ENCODE assay signal across 8 mouse cellular contexts in the genomic region with DNA sequence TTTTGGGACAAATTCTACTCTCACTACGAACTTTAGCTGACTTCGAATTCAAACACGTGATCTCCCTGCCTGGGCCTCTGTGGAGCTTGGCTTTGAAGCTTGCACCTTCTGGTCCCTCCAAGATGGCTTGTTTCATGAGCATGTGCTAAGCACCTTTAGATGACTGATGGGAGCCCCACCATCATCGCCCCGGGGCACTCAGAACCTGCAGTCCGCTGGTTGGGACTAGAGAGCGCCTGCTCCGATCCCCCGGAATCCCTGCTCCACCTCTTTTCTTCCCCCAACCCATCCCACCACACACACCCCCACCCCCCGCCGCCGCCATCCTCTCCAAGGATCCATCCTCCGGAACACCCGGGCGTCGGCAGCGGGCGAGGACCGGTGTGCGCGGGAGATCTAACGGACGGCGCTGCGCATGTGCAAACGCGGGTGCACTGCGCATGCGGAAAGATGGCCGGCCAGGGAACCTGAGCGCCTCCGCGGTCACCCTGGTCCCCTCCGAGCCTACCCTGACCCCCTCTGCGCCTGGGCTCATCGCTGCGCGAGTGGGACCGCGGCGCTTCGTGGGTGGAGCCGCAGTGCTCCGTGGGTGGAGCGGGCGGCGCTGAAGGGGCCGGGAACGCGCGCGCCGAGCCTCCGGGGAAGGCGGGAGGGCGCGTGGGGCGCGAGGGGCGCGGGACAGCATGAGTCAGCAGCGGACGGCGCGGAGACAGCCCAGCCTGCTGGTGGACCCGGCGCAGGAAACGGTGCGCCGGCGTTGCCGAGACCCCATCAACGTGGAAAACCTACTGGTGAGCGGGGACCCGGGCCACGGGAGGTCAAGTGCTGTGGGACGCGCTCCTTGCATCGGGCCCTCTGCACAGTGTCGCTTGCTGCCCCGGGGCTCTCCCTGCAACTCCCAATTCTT. TPM values are rescaled to one million over a fixed set of nuclear protein-coding genes. Genes with fewer than 3 reads are reported as not detected.
DNase-seq lines count a peak whose midpoint lies in the region; ATAC-seq and TF ChIP-seq lines count a peak whose summit lies in the region.

TSS of gene E2f6 (plus strand) at position 439 of the 907 bp plus-strand sequence.

- peak within 1 kb of the TSS; percentile 81 for H3K9ac ChIP-seq in lung, embryonic 15.5 days

- peak within 1 kb of the TSS; percentile 76 for H3K4me3 ChIP-seq in G1E (ENCODE audit: low read depth, low read length)
- H3K4me3 ChIP-seq in cerebellum, adult 2 months (replicated peaks; ENCODE audit: insufficient read depth, low read depth, low read length), result peak within 1 kb of the TSS; percentile 78
- H3K4me3 ChIP-seq in lung, embryonic 15.5 days, result peak within 1 kb of the TSS; percentile 83
- H3K4me3 ChIP-seq in olfactory bulb, adult 2 months (ENCODE audit: insufficient read depth, low read depth, low read length), result peak within 1 kb of the TSS; percentile 97
- H3K4me3 ChIP-seq in thymus, adult 2 months (ENCODE audit: control insufficient read depth, insufficient read depth, low read length), result peak within 1 kb of the TSS; percentile 62

- peak within 1 kb of the TSS; percentile 89 for H3K27ac ChIP-seq in cerebellum, adult 2 months (ENCODE audit: insufficient read depth, low read length)
- peak within 1 kb of the TSS; percentile 56; the same call in 1 of the 2 replicates for H3K27ac ChIP-seq in lung, embryonic 15.5 days
- peak within 1 kb of the TSS; percentile 76; the same call in 1 of the 2 replicates for H3K27ac ChIP-seq in olfactory bulb, adult 2 months (ENCODE audit: insufficient read depth, low read depth, low read length)
- H3K27ac ChIP-seq in thymus, adult 2 months (ENCODE audit: control insufficient read depth, insufficient read depth, low read length), result no peak within 1 kb of the TSS

- 0 out of 2 replicates have a peak, but pooled peaks have one; percentile 24 for ATAC-seq in G1E (ENCODE audit: extremely low read depth, insufficient number of reproducible peaks, low FRiP score, poor library complexity, severe bottlenecking)
- peak; percentile 76 for ATAC-seq in lung, embryonic 15.5 days (ENCODE audit: borderline replicate concordance, extremely low read depth, low FRiP score, low TSS enrichment)

- TF ChIP-seq POLR2A in cerebellum, adult 2 months (IDR thresholded peaks at IDR 0.05; ENCODE audit: borderline replicate concordance, insufficient read depth, low read length), result peak; percentile 88
- TF ChIP-seq POLR2A in olfactory bulb, adult 2 months (IDR thresholded peaks at IDR 0.05; ENCODE audit: insufficient read depth, low read depth, low read length), result peak; percentile 84
- no peak for TF ChIP-seq POLR2A in thymus, adult 2 months (IDR thresholded peaks at IDR 0.05; ENCODE audit: control insufficient read depth, extremely low read depth, insufficient read depth, low read length, poor library complexity)

- H3K36me3 ChIP-seq in G1E (replicated peaks), result peaks cover 29% of the 10 kb centered on the region
- H3K36me3 ChIP-seq in lung, embryonic 15.5 days, result peaks cover 7% of the 10 kb centered on the region; the same call in 1 of the 2 replicates
- no peaks in the 10 kb centered on the region for H3K36me3 ChIP-seq in thymus, adult 2 months (ENCODE audit: control insufficient read depth, insufficient read depth, low read length)

- no peak for TF ChIP-seq CTCF in G1E (IDR thresholded peaks at IDR 0.05; ENCODE audit: low read depth, low read length)
- TF ChIP-seq CTCF in cerebellum, adult 2 months (IDR thresholded peaks at IDR 0.05; ENCODE audit: borderline replicate concordance, insufficient read depth, low read depth, low read length), result no peak
- TF ChIP-seq CTCF in olfactory bulb, adult 2 months (IDR thresholded peaks at IDR 0.05; ENCODE audit: insufficient read depth, low read depth, low read length), result no peak
- TF ChIP-seq CTCF in thymus, adult 2 months (IDR thresholded peaks at IDR 0.05; ENCODE audit: borderline replicate concordance, control insufficient read depth, extremely low read depth, insufficient read depth, low read length, poor library complexity), result peak; percentile 48; the same call in 1 of the 2 replicates

- WGBS in cerebellum, adult 2 months, result 4% methylated on average over 81 of the region's 81 CpGs
- 5% methylated on average over 81 of the region's 81 CpGs for WGBS in lung, embryonic 15.5 days
- 5% methylated on average over 81 of the region's 81 CpGs for WGBS in olfactory bulb, adult 2 months
- 7% methylated on average over 81 of the region's 81 CpGs for WGBS in thymus, adult 2 months

- H3K9me3 ChIP-seq in G1E (replicated peaks), result no peaks in the 10 kb centered on the region
- H3K9me3 ChIP-seq in lung, embryonic 15.5 days, result no peaks in the 10 kb centered on the region

- peaks cover 22% of the 10 kb centered on the region for H3K4me1 ChIP-seq in G1E (ENCODE audit: insufficient read depth, low read depth, low read length)
- H3K4me1 ChIP-seq in cerebellum, adult 2 months (ENCODE audit: control insufficient read depth, insufficient read depth, low read length), result peaks cover 13% of the 10 kb centered on the region
- peaks cover 18% of the 10 kb centered on the region for H3K4me1 ChIP-seq in lung, embryonic 15.5 days
- H3K4me1 ChIP-seq in olfactory bulb, adult 2 months (ENCODE audit: control insufficient read depth, insufficient read depth, low read length), result peaks cover 14% of the 10 kb centered on the region
- peaks cover 7% of the 10 kb centered on the region for H3K4me1 ChIP-seq in thymus, adult 2 months (replicated peaks; ENCODE audit: control insufficient read depth, insufficient read depth, low read length)

- H3K4me2 ChIP-seq in lung, embryonic 15.5 days, result peak within 1 kb of the TSS; percentile 89

- peak; percentile 44 for DNase-seq in G1E (ENCODE audit: low spot score)
- DNase-seq in cerebellum, adult 2 months, result peak; percentile 87 to 93
- DNase-seq in forelimb bud, embryonic 11.5 days (ENCODE audit: low read depth, low spot score), result peak; percentile 80
- DNase-seq in heart, postnatal 4 days, result peak; percentile 87
- peak; percentile 41 for DNase-seq in layer of hippocampus, adult 9-10 months (ENCODE audit: low spot score)
- DNase-seq in thymus, adult 2 months, result peak; percentile 79

- peaks cover 14% of the 10 kb centered on the region for H3K27me3 ChIP-seq in G1E (ENCODE audit: insufficient read depth, low read length)
- no peaks in the 10 kb centered on the region for H3K27me3 ChIP-seq in cerebellum, adult 2 months (ENCODE audit: control insufficient read depth, insufficient read depth, low read length)
- peaks cover 30% of the 10 kb centered on the region; the same call in 1 of the 2 replicates for H3K27me3 ChIP-seq in lung, embryonic 15.5 days
- H3K27me3 ChIP-seq in thymus, adult 2 months (ENCODE audit: control insufficient read depth, insufficient read depth, low read length), result no peaks in the 10 kb centered on the region

RNA-seq across cellular contexts. Expression of gene E2f6, which starts in this region (rescaled TPM):
- total RNA-seq in G1E (2014; fragmentation: Nextera tagmentation), result 27.8 and 34.4 TPM in 2 replicates
- total RNA-seq in G1E (2017), result 31.1 and 37.1 TPM in 2 replicates
- 8.0 and 8.6 TPM in 2 replicates for polyA plus RNA-seq in G1E (2012)
- polyA plus RNA-seq in cerebellum, adult 2 months (2012; rRNA removed), result 54.6 and 62.2 TPM in 2 replicates
- total RNA-seq in heart, postnatal 4 days (2021), result 10 to 100 TPM; 51.1 to 53.6 TPM
- 38.4 and 38.9 TPM in 2 replicates for polyA plus RNA-seq in lung, embryonic 15.5 days (2015; fragmentation: Nextera tagmentation; extraction: Ambion mirVana)
- not detected in 2 replicates for polyA plus RNA-seq in olfactory bulb, adult 2 months (2012; ENCODE audit: insufficient read depth, insufficient read length, low replicate concordance, missing spikeins)
- polyA plus RNA-seq in thymus, adult 2 months (2012; rRNA removed), result 18.8 and 19.9 TPM in 2 replicates
